Mouse (Mus musculus) hindbrain, embryonic 10.5 days (tissue): ENCODE measurements around the gene Mtif3. TPM values are rescaled to one million over a fixed set of nuclear protein-coding genes. Genes with fewer than 3 reads are reported as not detected.

Experiments
- DNase-seq: peaks from one replicate; pipeline ENCODE4 v3.0.0-alpha.2; 2017; ENCODE audit warnings: low spot score
- H3K27ac ChIP-seq: fragments of 300-500 bp; sonication (generic); 2 replicates; pipeline ENCODE4 v1.5.1; 2016; ENCODE audit warnings: mild to moderate bottlenecking, moderate library complexity
- H3K27me3 ChIP-seq: fragments of 300-500 bp; sonication (generic); 2 replicates; pipeline ENCODE4 v1.6.1; 2016; ENCODE audit warnings: mild to moderate bottlenecking; ENCODE audit not compliant: poor library complexity, insufficient read depth, severe bottlenecking
- H3K36me3 ChIP-seq: fragments of 300-500 bp; sonication (generic); 2 replicates; pipeline ENCODE4 v1.6.1; 2016; ENCODE audit warnings: mild to moderate bottlenecking, moderate library complexity
- H3K4me1 ChIP-seq: fragments of 300-500 bp; sonication (generic); replicated peaks from 2 replicates; pipeline ENCODE4 v1.6.1; 2016; ENCODE audit warnings: mild to moderate bottlenecking
- H3K4me3 ChIP-seq: fragments of 300-500 bp; sonication (generic); 2 replicates; pipeline ENCODE4 v1.5.1; 2016; ENCODE audit warnings: mild to moderate bottlenecking, moderate library complexity
- H3K9me3 ChIP-seq: fragments of 300-500 bp; sonication (generic); 2 replicates; pipeline ENCODE4 v1.6.1; 2016; ENCODE audit warnings: mild to moderate bottlenecking, moderate library complexity
- WGBS: fragments of 180-500 bp; shearing (Covaris S2); methylation state at CpG from one replicate; pipeline ENCODE4 v1.1.7; 2016; 5-methylcytosine and 5-hydroxymethylcytosine counted together
- polyA plus RNA-seq: library from polyadenylated mRNA; unstranded; fragments of >200 nt; fragmentation: Nextera tagmentation; extraction: Ambion mirVana; gene quantifications from 2 replicates; pipeline ENCODE4 v1.2.1, GENCODE M21; 2016

The Mtif3 gene
- polyA plus RNA-seq, 1 experiment from 2014 or later, result 23.9 TPM

GRCm38 (mm10) chr5:146904404-146904803 is 59.2 kb downstream of the Mtif3 start:
- no peak overlapping the region for H3K4me3 ChIP-seq
- H3K9me3 ChIP-seq, result no peaks in the 10 kb centered on the region
- no peak overlapping the region for H3K27ac ChIP-seq
- H3K27me3 ChIP-seq, result peaks cover 7% of the 10 kb centered on the region; the same call in 1 of the 2 replicates
- WGBS, result 36% methylated on average over 8 of the region's 8 CpGs
- H3K36me3 ChIP-seq, result no peaks in the 10 kb centered on the region
- peak; percentile 75 for DNase-seq
- peaks cover 11% of the 10 kb centered on the region; the same call in 1 of the 2 replicates for H3K4me1 ChIP-seq

Other genes with a start within 250 kb of the Mtif3 start
- 13.1 and 15.4 TPM in 2 replicates for gene Usp12, start 168.8 kb downstream of the Mtif3 start, polyA plus RNA-seq
- 464 and 510 TPM in 2 replicates for gene Rpl21, start 130.9 kb downstream of the Mtif3 start, polyA plus RNA-seq
- 21.9 and 33.7 TPM in 2 replicates for gene Rasl11a, start 118.7 kb downstream of the Mtif3 start, polyA plus RNA-seq
- 115 and 118 TPM in 2 replicates for gene Gtf3a, start 15.1 kb downstream of the Mtif3 start, polyA plus RNA-seq
- 8.2 and 8.4 TPM in 2 replicates for gene Lnx2, start 112.8 kb upstream of the Mtif3 start, polyA plus RNA-seq
- 124 and 127 TPM in 2 replicates for gene Polr1d, start 113.2 kb upstream of the Mtif3 start, polyA plus RNA-seq
- gene Gsx1, start 224.9 kb upstream of the Mtif3 start, polyA plus RNA-seq, result 8.9 and 16.9 TPM in 2 replicates